Mouse (Mus musculus) heart, postnatal 0 days (tissue): ENCODE results near the gene Dennd5a. TPM values are rescaled to one million over a fixed set of nuclear protein-coding genes. Genes with fewer than 3 reads are reported as not detected.
A peak's percentile ranks its signal among the peaks of the same experiment; 100 is the strongest.

Experiments used
- ATAC-seq: fragments of 200-750 bp; cut with Nextera tagmentation; 2 replicates; pipeline ENCODE4 v1.8.0; 2017; ENCODE audit warnings: low read depth, moderate number of reproducible peaks, moderate library complexity; ENCODE audit not compliant: insufficient read depth
- DNase-seq: peaks from one replicate; pipeline ENCODE4 v3.0.0-alpha.2; 2016; ENCODE audit warnings: low spot score
- H3K27ac ChIP-seq: fragments of 300-500 bp; sonication (generic); 2 replicates; pipeline ENCODE4 v1.5.1; 2014; ENCODE audit warnings: low read depth, mild to moderate bottlenecking
- H3K27me3 ChIP-seq: fragments of 300-500 bp; sonication (generic); 2 replicates; pipeline ENCODE4 v1.6.1; 2014; ENCODE audit warnings: low read length, mixed read lengths; ENCODE audit not compliant: control insufficient read depth, insufficient read depth
- H3K36me3 ChIP-seq: fragments of 300-500 bp; sonication (generic); replicated peaks from 2 replicates; pipeline ENCODE4 v1.6.1; 2014; ENCODE audit warnings: low read length, mixed read lengths; ENCODE audit not compliant: control insufficient read depth, insufficient read depth
- H3K4me1 ChIP-seq: fragments of 300-500 bp; sonication (generic); 2 replicates; pipeline ENCODE4 v1.6.1; 2014; ENCODE audit warnings: antibody characterized with exemption; ENCODE audit not compliant: control insufficient read depth, insufficient read depth
- H3K4me2 ChIP-seq: fragments of 300-500 bp; sonication (generic); 2 replicates; pipeline ENCODE4 v1.6.1; 2014; ENCODE audit warnings: low read depth, mild to moderate bottlenecking, low read length, moderate library complexity
- H3K4me3 ChIP-seq: fragments of 300-500 bp; sonication (generic); 2 replicates; pipeline ENCODE4 v1.5.1; 2014; ENCODE audit warnings: low read depth, low read length
- H3K9ac ChIP-seq: fragments of 300-500 bp; sonication (generic); replicated peaks from 2 replicates; pipeline ENCODE4 v1.6.1; 2014; ENCODE audit warnings: low read depth, low read length, mixed read lengths
- H3K9me3 ChIP-seq: fragments of 300-500 bp; sonication (generic); replicated peaks from 2 replicates; pipeline ENCODE4 v1.6.1; 2016; ENCODE audit warnings: low read length; ENCODE audit not compliant: control insufficient read depth
- CTCF ChIP-seq: IDR thresholded peaks from 2 replicates; pipeline ENCODE4 v1.5.1; 2016; ENCODE audit warnings: antibody characterized with exemption, control low read depth, low read depth
- EP300 ChIP-seq: IDR thresholded peaks from 2 replicates; pipeline ENCODE4 v1.6.1; 2016; ENCODE audit warnings: antibody characterized with exemption, low read depth
- WGBS: fragments of 180-500 bp; shearing (Covaris S2); extraction: QIAGEN DNeasy Blood & Tissue Kit; methylation state at CpG from one replicate; pipeline ENCODE4 v1.1.7; 2014; 5-methylcytosine and 5-hydroxymethylcytosine counted together
- polyA plus RNA-seq: library from polyadenylated mRNA; unstranded; fragments of >200 nt; fragmentation: Nextera tagmentation; extraction: Ambion mirVana; gene quantifications from 2 replicates; pipeline ENCODE4 v1.2.1, GENCODE M21; 2015
- total RNA-seq: library from RNA; depleted of rRNA; stranded (reverse); fragments of >200 nt; gene quantifications from 2 replicates; pipeline ENCODE4 v1.2.3, GENCODE M21; 2014; ENCODE audit warnings: low replicate concordance

The Dennd5a gene
- total and polyA plus RNA-seq, 2 experiments from 2014 or later = 34.6 to 171 TPM

DNA sequence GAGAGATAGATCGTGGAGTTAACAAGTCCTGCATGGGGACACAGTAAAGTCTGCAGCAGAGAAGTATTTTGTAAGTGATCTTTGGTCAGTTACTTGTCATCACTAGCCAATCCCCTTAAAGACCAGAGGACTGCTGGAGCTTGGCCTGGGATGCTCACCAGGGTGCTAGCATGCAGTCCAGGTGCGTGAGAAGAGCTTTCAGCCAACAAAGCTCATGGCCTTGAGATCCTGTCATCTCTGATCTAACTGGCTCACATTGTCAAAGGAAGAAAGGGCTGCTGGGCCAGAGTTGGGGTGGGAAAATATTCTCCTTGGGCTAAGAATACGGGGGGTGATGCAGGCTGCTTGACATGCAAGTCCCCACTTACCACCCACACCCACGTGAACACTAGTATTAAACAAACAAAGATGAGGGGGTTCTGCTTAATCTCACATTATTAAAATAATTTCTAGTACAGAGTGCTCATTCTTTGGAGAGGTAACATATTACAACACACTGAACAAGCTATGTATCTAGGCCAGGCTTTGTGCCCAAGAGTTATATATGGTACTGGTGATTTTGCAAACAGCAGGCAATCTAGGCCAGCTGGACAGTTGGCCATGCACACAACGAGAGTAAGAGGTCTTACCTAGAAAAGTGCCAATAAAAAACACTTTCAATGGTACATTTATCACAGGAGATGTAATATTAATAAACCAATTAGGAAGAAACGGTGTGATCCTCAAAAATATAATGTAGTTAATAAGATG is 15.9 kb upstream of the Dennd5a start:
- H3K9ac ChIP-seq = no peak overlapping the region
- H3K27ac ChIP-seq = no peak overlapping the region
- DNase-seq (no peak), ATAC-seq (no peak)
- no peak overlapping the region for H3K4me2 ChIP-seq
- H3K4me3 ChIP-seq = no peak overlapping the region
- no peaks in the 10 kb centered on the region for H3K4me1 ChIP-seq
- peaks cover 69% of the 10 kb centered on the region for H3K36me3 ChIP-seq
- no peaks in the 10 kb centered on the region for H3K9me3 ChIP-seq
- TF ChIP-seq CTCF (no peak), EP300 (no peak)
- H3K27me3 ChIP-seq = no peaks in the 10 kb centered on the region
- 88% methylated on average over 6 of the region's 6 CpGs for WGBS

DNA sequence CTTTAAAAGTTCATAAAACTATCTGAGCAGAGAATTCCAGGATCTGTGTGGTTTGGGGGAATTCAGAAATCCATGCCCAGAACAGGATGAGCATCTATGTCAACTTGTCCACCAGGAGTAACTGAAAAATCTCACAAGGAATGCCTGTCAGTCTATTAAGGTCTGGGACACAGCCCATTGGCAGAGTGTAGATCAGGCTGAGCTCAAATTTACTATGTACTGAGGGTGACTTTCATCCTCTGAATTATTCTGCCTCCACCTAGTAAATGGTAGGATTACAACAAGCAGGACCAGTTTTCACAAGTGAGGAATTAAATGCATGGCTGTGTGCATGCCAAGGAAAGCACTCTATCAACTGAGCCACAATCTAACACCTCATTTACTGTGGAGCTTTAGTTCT is 9.3 kb upstream of the Dennd5a start:
- H3K9ac ChIP-seq = no peak overlapping the region
- no peaks in the 10 kb centered on the region for H3K27me3 ChIP-seq
- no peak for TF ChIP-seq EP300
- TF ChIP-seq CTCF = no peak
- peak overlapping the region; percentile 2; the same call in 1 of the 2 replicates for H3K27ac ChIP-seq
- DNase-seq = no peak
- H3K4me1 ChIP-seq = peaks cover 11% of the 10 kb centered on the region
- H3K36me3 ChIP-seq = peaks cover 18% of the 10 kb centered on the region
- H3K9me3 ChIP-seq = no peaks in the 10 kb centered on the region
- ATAC-seq = no peak
- H3K4me3 ChIP-seq = no peak overlapping the region
- no peak overlapping the region for H3K4me2 ChIP-seq

DNA sequence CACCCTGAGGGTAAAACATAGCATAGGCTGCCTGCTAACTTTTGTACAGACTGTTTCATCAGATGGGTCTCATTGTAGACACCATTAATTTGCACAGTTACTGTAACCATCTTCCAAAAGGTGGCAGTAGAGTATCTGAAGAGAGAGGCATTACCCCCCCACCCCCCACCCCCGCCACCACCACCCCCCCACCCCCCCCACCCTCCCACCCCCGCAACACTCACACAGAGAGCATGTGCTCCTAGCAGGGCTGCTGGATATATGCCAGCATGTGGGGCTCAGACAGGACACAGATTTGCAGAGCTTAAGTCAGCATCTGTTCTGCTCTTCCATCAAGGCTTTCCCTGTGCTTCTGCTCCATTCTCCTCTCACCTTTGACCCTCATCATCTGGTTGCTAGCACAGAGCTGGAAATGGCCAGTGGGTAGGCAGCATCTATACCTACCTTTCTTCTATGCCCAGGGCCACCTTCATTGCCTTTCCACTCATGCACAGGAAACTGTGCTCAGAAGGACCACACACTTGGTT is 8.7 kb upstream of the Dennd5a start:
- H3K9me3 ChIP-seq = no peaks in the 10 kb centered on the region
- no peak overlapping the region for H3K4me2 ChIP-seq
- H3K4me1 ChIP-seq = peaks cover 11% of the 10 kb centered on the region
- H3K36me3 ChIP-seq = peaks cover 18% of the 10 kb centered on the region
- H3K9ac ChIP-seq = no peak overlapping the region
- H3K27ac ChIP-seq = peak overlapping the region; percentile 47
- H3K4me3 ChIP-seq = no peak overlapping the region
- no peak for DNase-seq
- 11% methylated on average over 1 of the region's 2 CpGs for WGBS
- TF ChIP-seq CTCF (peak; percentile 21), EP300 (no peak)
- no peaks in the 10 kb centered on the region for H3K27me3 ChIP-seq
- ATAC-seq = peak; percentile 59; the same call in 1 of the 2 replicates

DNA sequence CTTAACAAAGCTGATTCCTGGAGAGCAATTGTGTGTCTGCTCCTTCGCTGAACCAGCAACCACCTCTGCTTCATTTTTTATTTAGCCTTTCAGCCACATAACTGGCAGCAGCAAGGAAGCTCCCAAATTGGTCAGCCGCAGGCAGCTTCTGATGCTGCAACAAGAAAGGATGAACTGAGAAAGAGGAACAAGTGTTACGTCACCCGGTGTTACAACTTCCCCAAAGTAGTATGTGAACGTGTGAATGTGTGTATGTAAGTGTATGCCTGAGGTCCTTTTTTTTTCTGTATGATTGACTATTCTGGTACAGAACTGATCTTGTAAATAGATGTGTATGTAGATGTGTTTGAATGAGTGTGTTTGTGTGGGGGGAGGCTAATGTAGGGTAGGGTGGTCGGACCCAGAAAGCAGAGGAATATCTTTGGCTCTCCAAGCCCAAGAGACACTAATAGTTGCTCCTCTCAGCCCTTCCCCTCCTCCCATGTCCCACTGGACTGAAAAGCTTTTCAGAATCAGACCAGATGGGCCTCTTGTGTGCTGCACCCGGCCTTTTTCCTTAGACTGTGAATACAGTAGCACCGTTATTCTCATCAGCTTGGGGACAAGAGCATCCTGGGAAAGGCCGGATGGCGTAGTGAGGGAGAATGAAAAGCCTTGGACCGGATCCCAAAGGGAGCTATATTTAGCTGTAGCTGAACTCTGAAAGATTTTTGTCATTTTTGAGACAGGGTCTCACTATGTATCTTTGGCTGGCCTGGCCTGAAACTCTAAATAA is 7.7 kb upstream of the Dennd5a start:
- ATAC-seq (peak; percentile 74), DNase-seq (peak; percentile 76)
- H3K9ac ChIP-seq = no peak overlapping the region

DNA sequence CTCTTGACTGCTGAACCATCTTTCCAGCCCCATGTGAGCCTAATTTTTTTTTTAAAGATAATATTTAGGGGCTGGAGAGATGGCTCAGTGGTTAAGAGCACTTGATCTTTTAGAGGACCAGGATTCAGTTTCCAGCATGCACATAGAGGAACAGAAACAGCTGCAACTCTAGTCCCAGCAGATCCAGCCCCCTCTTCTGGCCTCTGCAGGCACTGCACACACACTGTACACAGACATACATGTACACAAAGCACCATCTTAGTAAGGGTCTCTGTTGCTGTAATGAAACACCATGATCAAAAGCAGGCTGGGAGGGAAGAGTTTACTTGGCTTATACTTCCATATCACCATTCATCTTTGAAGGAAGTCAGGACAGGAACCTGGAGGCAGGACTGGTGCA is 5.4 kb upstream of the Dennd5a start:
- ATAC-seq (no peak), DNase-seq (no peak)
- TF ChIP-seq CTCF (no peak), EP300 (no peak)
- Histone ChIP-seq H3K4me2 (no peak overlapping the region), H3K27me3 (no peaks in the 10 kb centered on the region), H3K9me3 (no peaks in the 10 kb centered on the region), H3K27ac (no peak overlapping the region), H3K36me3 (no peaks in the 10 kb centered on the region), H3K9ac (no peak overlapping the region), H3K4me1 (peaks cover 13% of the 10 kb centered on the region), H3K4me3 (no peak overlapping the region)

More for the DNA sequence above, 7.7 kb upstream of the Dennd5a start:
- TF ChIP-seq CTCF = no peak
- TF ChIP-seq EP300 = no peak
- no peaks in the 10 kb centered on the region for H3K27me3 ChIP-seq
- no peaks in the 10 kb centered on the region for H3K9me3 ChIP-seq
- H3K36me3 ChIP-seq = peaks cover 17% of the 10 kb centered on the region
- peaks cover 11% of the 10 kb centered on the region for H3K4me1 ChIP-seq
- H3K27ac ChIP-seq = peak overlapping the region; percentile 47
- 43% methylated on average over 11 of the region's 11 CpGs for WGBS
- no peak overlapping the region for H3K4me2 ChIP-seq
- H3K4me3 ChIP-seq = no peak overlapping the region
